Mouse (Mus musculus): ENCODE results near the gene Ttyh1.
A peak's percentile ranks its signal among the peaks of the same experiment; 100 is the strongest.
"Not testable (repeated sequence)": the region's sequence is repeated elsewhere in the genome, so short reads cannot be mapped to it uniquely, and the experiment has no call there.

Ttyh1 gene

GRCm38 (mm10) chr7:4144766-4145551 is 25.8 kb downstream of the Ttyh1 start:
- no peak for DNase-seq

GRCm38 (mm10) chr7:4145552-4146190 is 26.5 kb downstream of the Ttyh1 start:
- DNase-seq, result no peak

- DNase-seq, result no peak
Measured at GRCm38 (mm10) chr7:4146241-4147180, 27.3 kb downstream of the Ttyh1 start.

- DNase-seq, result no peak
Measured at GRCm38 (mm10) chr7:4147371-4147770, 28.2 kb downstream of the Ttyh1 start.

GRCm38 (mm10) chr7:4147836-4148235 is 28.6 kb downstream of the Ttyh1 start:
- DNase-seq, result no peak

- no peak for DNase-seq
Measured at GRCm38 (mm10) chr7:4148341-4149208, 29.4 kb downstream of the Ttyh1 start.

GRCm38 (mm10) chr7:4149209-4150054 is 30.2 kb downstream of the Ttyh1 start:
- DNase-seq, result peak; percentile 83

- DNase-seq, result no peak
Measured at GRCm38 (mm10) chr7:4150059-4150541, 30.9 kb downstream of the Ttyh1 start, which contains the start of gene Leng9. Gene Leng9, minus strand, starts transcription at chr7:4150374.

GRCm38 (mm10) chr7:4150811-4151221 is 31.6 kb downstream of the Ttyh1 start:
- DNase-seq, result no peak

- DNase-seq, result no peak
Measured at GRCm38 (mm10) chr7:4151241-4151640, 32.0 kb downstream of the Ttyh1 start.

- DNase-seq, result no peak
Measured at GRCm38 (mm10) chr7:4154356-4154755, 35.1 kb downstream of the Ttyh1 start.

GRCm38 (mm10) chr7:4154976-4155375 is 35.8 kb downstream of the Ttyh1 start:
- DNase-seq, result no peak

GRCm38 (mm10) chr7:4161596-4161995 is 42.4 kb downstream of the Ttyh1 start:
- DNase-seq, result not testable (repeated sequence)

GRCm38 (mm10) chr7:4163571-4164072 is 44.4 kb downstream of the Ttyh1 start:
- no peak for DNase-seq

- DNase-seq, result no peak
Measured at GRCm38 (mm10) chr7:4164090-4164910, 45.1 kb downstream of the Ttyh1 start, which contains the start of gene Cdc42ep5. Gene Cdc42ep5, minus strand, starts transcription at chr7:4164860.

- no peak for DNase-seq
Measured at GRCm38 (mm10) chr7:4165286-4165685, 46.1 kb downstream of the Ttyh1 start.

- no peak for DNase-seq
Measured at GRCm38 (mm10) chr7:4167098-4167497, 47.9 kb downstream of the Ttyh1 start.

GRCm38 (mm10) chr7:4170193-4170938 is 51.2 kb downstream of the Ttyh1 start:
- DNase-seq, result no peak

- DNase-seq, result no peak
Measured at GRCm38 (mm10) chr7:4178438-4178837, 59.2 kb downstream of the Ttyh1 start.
